Mouse (Mus musculus): ENCODE measurements at regions not wholly inside any gene's neighbourhood (a gene's known extent, or its start where the extent isn't known, plus 50 kb on each side); places are given as distances from the start of the nearest gene placed in this dataset.
A peak's percentile ranks its signal among the peaks of the same experiment; 100 is the strongest.

DNA sequence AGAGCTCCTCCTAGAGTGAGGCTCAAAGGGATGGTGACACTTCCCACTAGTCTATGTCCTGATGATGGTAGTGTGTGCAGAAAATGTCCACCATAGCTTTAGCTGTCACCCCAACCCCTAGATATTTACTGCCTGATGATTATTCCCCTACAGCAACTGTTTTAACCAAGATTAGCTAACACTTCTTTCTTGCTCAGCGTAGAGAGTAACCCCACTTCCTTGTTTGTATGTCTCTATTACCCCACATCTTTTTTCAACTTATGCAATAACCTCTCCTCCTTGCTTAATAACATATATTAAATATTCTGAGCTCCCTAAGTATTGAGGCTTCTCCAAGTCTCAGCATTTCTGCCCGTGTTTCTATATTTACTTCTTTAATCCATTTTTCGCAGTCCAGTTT, 404.2 kb upstream of the Cntn3 start:
- no peak for DNase-seq

DNA sequence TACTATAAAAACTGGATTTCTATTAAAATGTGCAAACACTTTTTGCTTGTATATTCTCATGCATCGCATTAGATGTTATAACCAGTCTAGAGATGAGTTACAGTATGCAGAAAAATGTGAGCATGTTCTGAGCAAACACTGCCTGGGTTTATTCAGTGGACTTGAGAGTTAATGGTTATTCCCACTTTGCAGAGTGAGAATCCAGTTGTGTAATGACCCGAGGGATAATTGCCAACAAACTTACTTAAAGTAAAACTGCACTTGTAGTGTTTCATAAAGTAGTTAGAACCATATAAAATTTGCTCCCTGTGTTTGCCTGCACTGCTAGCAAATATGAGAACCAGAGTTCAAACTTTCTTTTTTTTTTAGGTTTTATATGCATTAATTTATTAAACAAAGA, 450.4 kb upstream of the Cntn3 start:
- no peak for DNase-seq

GRCm38 (mm10) chr6:103024006-103024405, 451.1 kb upstream of the Cntn3 start:
- DNase-seq, result peak; percentile 5 to 7

GRCm38 (mm10) chr6:103028150-103028549, 455.2 kb upstream of the Cntn3 start:
- peak; percentile 14 to 25 for DNase-seq

GRCm38 (mm10) chr6:103033418-103033817, 460.5 kb upstream of the Cntn3 start:
- DNase-seq, result no peak

- DNase-seq, result no peak
These were observed 461.0 kb upstream of the Cntn3 start for GRCm38 (mm10) chr6:103033919-103034318.

DNA sequence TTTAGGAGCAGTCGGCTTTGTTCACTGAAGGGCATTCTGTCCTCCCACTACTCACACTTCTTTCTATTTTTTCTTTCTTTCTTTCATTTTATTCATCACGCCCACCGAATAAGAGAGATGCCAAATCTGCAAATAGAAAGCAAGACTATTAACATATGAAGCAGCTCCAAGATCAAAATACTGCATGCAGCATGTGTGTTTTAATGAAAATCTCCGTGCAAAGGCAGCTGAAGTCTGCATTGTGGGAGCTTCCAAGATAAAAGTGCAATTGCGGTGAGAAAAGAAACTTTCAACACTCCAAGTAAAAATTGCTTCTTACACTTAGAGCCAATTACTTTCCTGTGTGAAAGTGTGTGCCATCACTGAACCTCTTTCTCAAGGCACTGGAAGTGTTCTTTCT, 449.8 kb upstream of the Chl1 start:
- DNase-seq, result peak in 1 of 2 experiments; percentile 1

DNA sequence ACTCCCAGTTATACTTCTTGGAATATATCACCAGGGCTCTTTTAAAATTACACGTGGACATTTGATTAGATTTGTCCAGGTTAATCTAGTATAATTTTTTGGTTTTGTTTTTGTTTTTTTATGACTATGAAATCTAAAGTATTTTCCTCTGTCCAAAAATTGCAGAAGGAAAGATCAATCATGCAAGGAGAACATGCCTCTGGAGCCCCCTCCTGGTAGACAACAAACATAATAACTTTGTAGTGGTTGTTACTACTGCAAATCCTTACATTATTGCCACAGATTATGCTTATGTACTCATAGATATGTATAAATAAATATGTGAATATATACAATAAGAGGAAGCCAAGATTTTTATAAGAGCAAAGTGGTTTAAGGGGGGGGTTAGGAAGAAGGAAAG, 404.2 kb upstream of the Chl1 start:
- DNase-seq, result no peak

GRCm38 (mm10) chr6:103119537-103119936, 390.8 kb upstream of the Chl1 start:
- DNase-seq, result no peak

DNA sequence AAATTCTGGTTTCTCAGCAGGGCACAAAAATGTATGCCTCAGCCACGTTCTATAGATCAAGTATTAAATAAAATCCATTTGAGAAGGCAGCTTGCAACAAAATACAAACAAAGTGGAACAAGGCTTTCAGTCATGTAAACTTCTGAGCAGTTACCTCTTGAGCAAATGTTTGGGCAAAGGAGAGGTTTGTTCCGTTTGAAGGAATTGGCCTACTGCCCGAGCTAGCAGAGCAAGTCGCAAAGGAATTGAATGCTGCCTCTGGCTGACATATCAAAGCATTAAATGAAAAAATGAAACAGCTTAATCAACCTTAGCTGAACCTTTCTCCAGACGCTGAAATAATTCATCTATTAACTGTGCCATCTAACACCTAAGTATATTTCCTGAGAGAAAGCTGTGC, 369.5 kb upstream of the Chl1 start:
- DNase-seq, result no peak

DNA sequence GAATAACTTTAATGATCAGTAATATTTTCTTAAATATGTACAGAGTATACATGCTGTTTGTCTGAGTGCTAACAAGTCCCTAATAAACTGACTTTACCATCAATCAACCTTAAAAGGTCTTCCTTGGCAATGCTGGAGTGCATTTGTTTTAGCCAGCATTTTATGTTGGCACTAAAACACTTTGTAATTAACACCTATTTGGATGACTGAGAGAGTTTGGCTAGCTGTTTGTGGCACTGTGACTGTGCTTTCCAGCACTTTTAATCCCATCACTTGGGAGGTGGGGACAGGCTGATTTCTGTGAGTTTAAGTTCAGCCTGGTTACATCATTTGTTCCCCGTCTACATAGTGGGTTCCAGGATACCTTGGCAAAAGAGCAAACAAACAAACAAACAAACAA, 332.5 kb upstream of the Chl1 start:
- no peak for DNase-seq

- DNase-seq, result no peak
These were observed 327.0 kb upstream of the Chl1 start for GRCm38 (mm10) chr6:103183355-103183754.

- DNase-seq, result no peak
These were observed 313.5 kb upstream of the Chl1 start for GRCm38 (mm10) chr6:103196838-103197237.

DNA sequence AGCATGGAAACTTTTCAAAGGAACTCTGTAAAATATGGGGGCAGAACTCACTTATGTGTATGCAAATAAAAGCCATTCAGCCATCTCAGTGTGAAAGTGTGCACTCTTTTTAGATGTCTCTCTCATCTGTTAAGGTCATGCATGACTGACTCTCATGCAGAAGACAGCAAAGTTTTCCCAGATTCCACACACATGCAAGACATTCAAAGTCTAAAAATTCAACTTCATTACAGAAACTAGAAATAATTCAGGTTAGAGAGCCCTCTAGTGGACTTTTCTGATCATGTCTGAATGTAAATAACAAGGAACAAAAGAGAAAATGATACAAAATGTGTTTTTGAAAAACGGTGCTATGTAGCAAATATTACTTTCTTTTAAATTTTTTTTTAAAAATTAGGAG, 308.8 kb upstream of the Chl1 start:
- no peak for DNase-seq

GRCm38 (mm10) chr6:103209202-103209601, 301.2 kb upstream of the Chl1 start:
- DNase-seq, result no peak

- DNase-seq, result no peak
These were observed 297.2 kb upstream of the Chl1 start for GRCm38 (mm10) chr6:103213160-103213559.

GRCm38 (mm10) chr6:103236896-103237295, 273.5 kb upstream of the Chl1 start:
- no peak for DNase-seq

- DNase-seq, result no peak
These were observed 241.4 kb upstream of the Chl1 start for GRCm38 (mm10) chr6:103268984-103269383.

DNA sequence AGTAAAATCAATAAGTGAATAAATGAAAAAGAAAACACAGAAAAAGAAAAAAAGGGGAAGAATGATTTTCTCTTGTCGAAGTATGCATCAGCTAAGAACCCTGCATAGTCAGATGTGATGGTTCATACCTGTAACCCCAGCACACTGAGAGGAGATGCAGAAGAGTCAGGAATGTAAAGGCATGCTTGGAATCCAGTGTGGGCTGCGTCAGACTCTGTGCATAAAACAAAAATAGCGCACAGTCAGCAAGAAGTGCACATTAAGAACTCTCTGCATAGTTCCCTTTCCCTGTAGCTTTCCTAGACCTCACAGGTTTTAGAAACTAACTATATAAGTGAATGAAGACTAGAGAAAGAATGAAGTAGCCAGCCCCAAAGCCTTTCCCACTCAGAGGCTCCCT, 238.2 kb upstream of the Chl1 start:
- DNase-seq, result no peak

DNA sequence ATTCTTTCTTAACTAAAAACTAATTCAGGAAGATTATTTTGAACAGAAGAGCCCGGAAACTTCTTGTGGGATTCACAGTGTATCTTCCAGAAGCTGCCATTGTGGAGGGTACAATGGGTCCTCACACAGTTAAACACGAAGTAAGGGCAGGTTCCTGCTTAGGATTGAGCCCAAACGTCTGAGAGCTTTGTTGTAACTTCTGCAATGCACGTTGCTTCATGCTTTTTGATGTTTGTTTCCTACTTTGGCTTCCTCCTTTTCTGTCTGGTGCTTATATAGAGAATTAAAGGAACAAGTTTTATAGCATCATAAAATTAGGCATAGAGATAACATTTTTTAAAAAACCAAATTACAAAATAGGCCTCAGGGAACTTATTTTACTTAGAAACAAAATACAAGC, 235.3 kb upstream of the Chl1 start:
- DNase-seq, result no peak

GRCm38 (mm10) chr6:103275476-103275875, 234.9 kb upstream of the Chl1 start:
- DNase-seq, result no peak

- DNase-seq, result no peak
These were observed 214.4 kb upstream of the Chl1 start for GRCm38 (mm10) chr6:103296015-103296414.

DNA sequence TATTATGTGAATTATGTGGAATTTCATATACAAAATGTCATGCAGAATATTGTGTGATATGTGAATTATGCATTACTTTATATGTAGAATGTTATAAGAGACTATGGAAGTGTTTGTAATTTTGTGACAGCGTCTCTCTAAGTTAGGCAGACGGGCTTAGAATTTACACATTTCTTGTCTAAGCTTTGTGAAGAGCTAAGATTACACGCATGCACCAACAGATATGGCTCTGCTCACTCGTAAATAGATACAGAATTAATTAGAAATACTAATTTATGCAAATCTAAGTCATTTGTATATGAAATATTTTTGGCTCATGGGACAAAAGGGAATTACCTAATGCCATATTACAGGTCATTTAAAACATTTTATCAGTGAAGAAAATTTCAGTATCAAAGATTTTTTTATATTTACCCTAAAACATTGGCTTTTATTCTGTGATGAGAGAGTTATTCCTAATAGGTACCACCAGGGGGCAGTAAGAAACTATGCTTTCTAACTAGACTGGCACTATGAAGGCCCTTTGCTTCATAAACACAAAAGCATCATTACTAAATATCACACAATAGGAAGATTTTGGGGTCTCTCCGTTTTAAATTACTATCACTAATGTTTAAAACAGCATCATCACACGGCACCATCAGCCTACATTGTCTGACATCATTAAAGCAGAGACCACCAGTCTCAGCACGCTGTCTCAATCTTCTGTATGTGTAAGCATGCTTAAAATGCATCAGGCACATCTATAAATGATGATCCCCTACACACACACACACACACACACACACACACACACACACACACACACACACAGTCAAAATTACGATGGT, 203.8 kb upstream of the Chl1 start:
- DNase-seq, result no peak

DNA sequence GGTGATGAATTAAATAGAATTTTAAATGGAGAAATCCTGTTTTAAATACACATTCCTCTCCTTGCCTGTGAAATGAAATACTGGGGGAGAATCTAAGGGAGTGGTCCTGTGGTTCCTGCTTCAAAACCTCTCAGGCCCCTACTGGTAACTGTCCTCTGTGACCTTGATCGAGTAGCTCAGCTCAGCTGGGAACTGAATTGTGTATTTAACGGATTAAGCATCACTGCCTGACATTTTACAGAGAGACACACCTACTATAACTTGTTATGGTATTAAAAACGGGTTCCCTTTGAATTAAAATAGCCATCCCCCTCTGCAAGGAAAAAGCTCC, 203.2 kb upstream of the Chl1 start:
- DNase-seq, result no peak

- DNase-seq, result no peak
These were observed 198.2 kb upstream of the Chl1 start for GRCm38 (mm10) chr6:103312149-103312548.

All from layer of hippocampus, postnatal 36 days (tissue).